Mouse (Mus musculus): Measurements from ENCODE around the gene 9430015G10Rik. TPM values are rescaled to one million over a fixed set of nuclear protein-coding genes. Genes with fewer than 3 reads are reported as not detected.

9430015G10Rik gene
- total RNA-seq, 2 experiments from 2014 or later: 22.6 to 28.9 TPM

- DNase-seq (ENCODE audit: low spot score in 2 of 2): peak in 1 of 2 experiments; percentile 1
Measured at GRCm38 (mm10) chr4:156168611-156169010, 58.8 kb downstream of the 9430015G10Rik start.

GRCm38 (mm10) chr4:156169129-156169528 is 59.3 kb downstream of the 9430015G10Rik start:
- DNase-seq (ENCODE audit: low spot score in 2 of 2): peak in 1 of 2 experiments; percentile 2

GRCm38 (mm10) chr4:156171828-156172227 is 62.0 kb downstream of the 9430015G10Rik start:
- peak in 1 of 2 experiments; percentile 9 for DNase-seq (ENCODE audit: low spot score in 2 of 2)

Other genes with a start within 250 kb of the 9430015G10Rik start
- under 1 TPM; 0.27 to 0.30 TPM for gene Tas1r3, start 246.6 kb upstream of the 9430015G10Rik start, total RNA-seq (2021)
- gene Cptp, start 240.5 kb upstream of the 9430015G10Rik start, total RNA-seq (2021): 10 to 100 TPM; 28.1 to 32.2 TPM
- 10 to 100 TPM; 35.9 to 41.0 TPM for gene Ints11, start 240.4 kb upstream of the 9430015G10Rik start, total RNA-seq (2021)
- 10 to 100 TPM; 68.1 to 77.0 TPM for gene Pusl1, start 218.2 kb upstream of the 9430015G10Rik start, total RNA-seq (2021)
- 100 to 1,000 TPM; 145 to 162 TPM for gene Acap3, start 218.2 kb upstream of the 9430015G10Rik start, total RNA-seq (2021)
- 10 to 100 TPM; 93.3 to 97.5 TPM for gene Ube2j2, start 166.2 kb upstream of the 9430015G10Rik start, total RNA-seq (2021)
- 10 to 100 TPM; 25.9 to 29.7 TPM for gene C1qtnf12, start 147.7 kb upstream of the 9430015G10Rik start, total RNA-seq (2021)
- gene B3galt6, start 117.3 kb upstream of the 9430015G10Rik start, total RNA-seq (2021): 10 to 100 TPM; 10.6 to 11.6 TPM
- gene Sdf4, start 117.1 kb upstream of the 9430015G10Rik start, total RNA-seq (2021): 100 to 1,000 TPM; 128 to 136 TPM
- 1 to 10 TPM; 1.2 to 2.2 TPM for gene Tnfrsf4, start 96.1 kb upstream of the 9430015G10Rik start, total RNA-seq (2021)
- not detected for gene Tnfrsf18, start 83.8 kb upstream of the 9430015G10Rik start, total RNA-seq (2021)
- under 1 TPM; 0.13 to 0.16 TPM for gene Ttll10, start 50.6 kb upstream of the 9430015G10Rik start, total RNA-seq (2021)
- gene Rnf223, start 20.5 kb downstream of the 9430015G10Rik start, total RNA-seq (2021): under 1 TPM; 0.43 to 0.47 TPM
- 100 to 1,000 TPM; 256 to 262 TPM for gene Agrn, start 87.5 kb downstream of the 9430015G10Rik start, total RNA-seq (2021)
- not detected for gene Isg15, start 90.8 kb downstream of the 9430015G10Rik start, total RNA-seq (2021)
- gene AW011738, start 93.3 kb downstream of the 9430015G10Rik start, total RNA-seq (2021): 1 to 10 TPM; 6.1 to 6.3 TPM
- gene Perm1, start 105.9 kb downstream of the 9430015G10Rik start, total RNA-seq (2021): under 1 TPM; 0.38 to 0.55 TPM
- gene Plekhn1, start 124.9 kb downstream of the 9430015G10Rik start, total RNA-seq (2021): 10 to 100 TPM; 36.4 to 41.9 TPM
- gene Noc2l, start 126.0 kb downstream of the 9430015G10Rik start, total RNA-seq (2021): 10 to 100 TPM; 61.2 to 64.3 TPM
- gene Samd11, start 145.7 kb downstream of the 9430015G10Rik start, total RNA-seq (2021): 1 to 10 TPM; 2.9 to 4.2 TPM
- gene Vmn2r-ps159, start 221.1 kb downstream of the 9430015G10Rik start, total RNA-seq (2021): not detected